Mouse (Mus musculus): ENCODE measurements at regions not wholly inside any gene's neighbourhood (a gene's known extent, or its start where the extent isn't known, plus 50 kb on each side); places are given as distances from the start of the nearest gene placed in this dataset.
A peak's percentile ranks its signal among the peaks of the same experiment; 100 is the strongest.

DNA sequence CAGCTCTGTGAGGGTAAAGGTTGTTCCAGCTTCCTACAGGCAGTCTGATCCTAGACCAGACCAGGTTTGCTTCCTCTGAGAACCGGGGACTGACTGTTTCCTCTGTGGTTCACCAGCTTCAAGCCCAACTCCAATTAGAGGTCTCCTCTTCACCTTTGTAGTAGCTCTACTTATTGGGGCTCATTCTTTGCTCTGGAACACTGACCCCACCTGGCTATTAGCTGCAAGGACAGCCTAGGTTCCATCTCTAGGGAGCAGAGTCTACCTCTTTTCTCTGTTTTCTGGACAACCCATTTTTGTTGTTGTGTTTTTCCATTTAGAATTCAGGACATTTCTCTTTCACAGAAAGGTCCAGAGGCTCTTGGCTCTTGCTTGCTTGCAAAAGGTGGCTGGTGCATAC lies 129.3 kb upstream of the Podxl start:
- 62% methylated on average over 1 of the region's 1 CpGs for WGBS
- no peak for ATAC-seq (ENCODE audit: borderline replicate concordance, extremely low read depth, low FRiP score, low TSS enrichment)
- no peaks in the 10 kb centered on the region for H3K36me3 ChIP-seq
- H3K9ac ChIP-seq, result no peak overlapping the region
- H3K4me3 ChIP-seq, result no peak overlapping the region
- H3K4me2 ChIP-seq, result no peak overlapping the region
- H3K4me1 ChIP-seq, result no peaks in the 10 kb centered on the region
- no peaks in the 10 kb centered on the region for H3K27me3 ChIP-seq
- H3K27ac ChIP-seq, result no peak overlapping the region
- H3K9me3 ChIP-seq, result no peaks in the 10 kb centered on the region

DNA sequence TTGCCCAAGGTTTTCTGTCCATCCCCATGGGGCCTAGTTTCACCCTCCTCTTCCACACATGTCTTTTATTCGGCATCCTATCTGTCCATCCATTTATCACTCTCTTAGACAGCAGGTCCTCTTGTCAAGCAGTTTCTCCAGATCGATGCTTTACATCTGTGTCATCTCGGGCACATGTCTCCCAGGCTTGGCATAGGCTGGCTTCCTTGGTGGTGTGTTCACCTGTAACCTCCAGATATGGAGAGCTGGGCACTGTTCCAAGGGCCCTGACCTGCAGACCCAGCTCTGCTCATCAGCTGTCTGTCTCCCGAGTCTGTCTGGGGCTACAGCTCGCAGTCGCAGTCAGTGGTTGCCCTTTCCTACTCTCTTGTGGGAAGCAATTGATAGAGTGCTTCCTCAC lies 128.2 kb upstream of the Podxl start:
- WGBS, result 57% methylated on average over 6 of the region's 6 CpGs
- Histone ChIP-seq H3K9ac (no peak overlapping the region), H3K9me3 (no peaks in the 10 kb centered on the region), H3K4me3 (no peak overlapping the region), H3K4me1 (no peaks in the 10 kb centered on the region), H3K36me3 (no peaks in the 10 kb centered on the region), H3K27me3 (no peaks in the 10 kb centered on the region), H3K27ac (no peak overlapping the region), H3K4me2 (no peak overlapping the region)
- no peak for ATAC-seq (ENCODE audit: borderline replicate concordance, extremely low read depth, low FRiP score, low TSS enrichment)

DNA sequence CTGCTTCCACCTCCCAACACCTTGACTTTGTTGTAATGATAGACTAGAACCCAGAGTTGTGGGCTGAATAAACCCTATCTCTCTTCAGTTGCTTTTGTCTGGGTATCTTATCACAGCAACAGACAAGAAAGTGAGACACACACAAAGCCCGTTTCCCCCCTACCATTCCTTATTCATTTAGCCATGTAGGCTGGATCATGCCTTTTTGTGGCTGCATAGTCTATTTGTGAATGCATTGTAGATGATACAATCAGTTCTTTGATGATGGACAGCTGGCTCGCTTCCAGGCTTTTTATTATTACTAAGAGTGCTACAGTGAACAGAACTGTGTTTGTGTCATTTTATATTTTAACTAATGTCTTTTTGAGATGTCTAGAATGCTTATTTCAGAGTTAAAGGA lies 116.3 kb upstream of the Podxl start:
- Histone ChIP-seq H3K9me3 (no peaks in the 10 kb centered on the region), H3K36me3 (no peaks in the 10 kb centered on the region), H3K4me1 (no peaks in the 10 kb centered on the region), H3K27me3 (no peaks in the 10 kb centered on the region), H3K4me2 (no peak overlapping the region), H3K27ac (no peak overlapping the region), H3K4me3 (no peak overlapping the region), H3K9ac (no peak overlapping the region)
- no peak for ATAC-seq (ENCODE audit: borderline replicate concordance, extremely low read depth, low FRiP score, low TSS enrichment)
- WGBS, result 67% methylated on average over 2 of the region's 2 CpGs

DNA sequence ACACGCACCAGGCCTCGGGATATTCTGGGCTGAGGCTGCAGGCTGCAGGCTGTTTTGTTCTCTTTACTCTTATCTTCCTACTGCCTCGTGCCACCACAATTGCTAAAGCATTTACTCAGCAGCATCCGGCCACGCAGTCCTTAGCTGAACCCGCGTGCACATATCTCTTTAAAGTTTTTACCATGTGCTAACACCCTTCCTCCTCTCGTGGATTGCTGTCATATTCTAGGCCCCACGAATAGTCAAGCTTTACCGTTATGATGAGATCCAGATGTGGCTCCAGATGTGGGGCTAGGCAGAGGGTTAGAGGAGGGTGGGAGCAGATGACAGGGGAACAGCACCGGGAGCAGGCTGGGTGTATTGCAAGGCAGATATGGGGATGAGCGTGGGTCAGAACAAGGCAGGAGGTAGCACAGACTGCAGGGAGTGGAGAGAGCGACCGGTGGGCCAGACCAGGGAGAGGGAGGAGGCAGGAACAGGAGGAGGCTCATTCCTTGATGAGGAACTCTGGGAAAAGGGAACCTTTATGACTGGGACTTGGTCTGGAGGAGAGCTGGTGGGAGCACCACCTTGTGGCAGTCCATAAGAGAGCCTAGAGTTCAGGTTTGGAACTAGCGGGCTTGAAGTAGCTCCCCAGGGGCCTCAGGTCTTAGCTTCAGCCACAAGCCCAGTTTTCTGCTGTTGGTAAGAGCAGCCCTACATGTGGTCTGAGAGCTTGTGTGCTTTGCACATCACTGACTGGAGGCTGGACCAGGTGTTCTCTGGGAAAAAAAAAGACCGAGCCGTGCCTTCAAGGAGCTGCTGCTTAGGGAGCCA lies 102.1 kb upstream of the Podxl start:
- WGBS, result 43% methylated on average over 17 of the region's 17 CpGs
- Histone ChIP-seq H3K9me3 (no peaks in the 10 kb centered on the region), H3K27ac (no peak overlapping the region), H3K36me3 (no peaks in the 10 kb centered on the region), H3K4me3 (no peak overlapping the region), H3K27me3 (no peaks in the 10 kb centered on the region), H3K9ac (no peak overlapping the region), H3K4me2 (no peak overlapping the region), H3K4me1 (no peaks in the 10 kb centered on the region)
- no peak for ATAC-seq (ENCODE audit: borderline replicate concordance, extremely low read depth, low FRiP score, low TSS enrichment)

DNA sequence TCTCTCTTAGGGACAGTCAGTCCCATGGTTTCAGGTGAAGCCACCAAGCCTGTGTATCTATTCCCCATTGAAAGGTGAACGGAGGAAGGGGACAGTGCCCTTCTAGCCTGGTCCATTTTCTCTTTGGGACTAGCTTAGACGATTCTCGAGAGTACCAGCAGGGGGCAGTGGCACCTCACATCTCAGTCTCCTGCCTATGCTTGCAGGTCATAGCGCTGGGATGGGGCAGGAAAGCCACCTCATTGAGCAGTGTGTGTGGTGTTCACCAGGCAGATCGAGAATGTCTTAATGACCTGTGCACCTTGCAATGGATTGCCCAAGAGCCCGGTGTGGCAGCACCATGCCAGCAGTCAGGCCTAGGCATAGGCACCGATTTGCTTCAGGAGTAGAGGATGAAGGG lies 100.7 kb upstream of the Podxl start:
- no peak overlapping the region for H3K9ac ChIP-seq
- no peaks in the 10 kb centered on the region for H3K9me3 ChIP-seq
- WGBS, result 21% methylated on average over 7 of the region's 7 CpGs
- H3K36me3 ChIP-seq, result no peaks in the 10 kb centered on the region
- H3K27me3 ChIP-seq, result no peaks in the 10 kb centered on the region
- no peak overlapping the region for H3K27ac ChIP-seq
- ATAC-seq (ENCODE audit: borderline replicate concordance, extremely low read depth, low FRiP score, low TSS enrichment), result 0 out of 2 replicates have a peak, but pooled peaks have one; percentile 41
- no peak overlapping the region for H3K4me2 ChIP-seq
- H3K4me1 ChIP-seq, result no peaks in the 10 kb centered on the region
- H3K4me3 ChIP-seq, result no peak overlapping the region

DNA sequence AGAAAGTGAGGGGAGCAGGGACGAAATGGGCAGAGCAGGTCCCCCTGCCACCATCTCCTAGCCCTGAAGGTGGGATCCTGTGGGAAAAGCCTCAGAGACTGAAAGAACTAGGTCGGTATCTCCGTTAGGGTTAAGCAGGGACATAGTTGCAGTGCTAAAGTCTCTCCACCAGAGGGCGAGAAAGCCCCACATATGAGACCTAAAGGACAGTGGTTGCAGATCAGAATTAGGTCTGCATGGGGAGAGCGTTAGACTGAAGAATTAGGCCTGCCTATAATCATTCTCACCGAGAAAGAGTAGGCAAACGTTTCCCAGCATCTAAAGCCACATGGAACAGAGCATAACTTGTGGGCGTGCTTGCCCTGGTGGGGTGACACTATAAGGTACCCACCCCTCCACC lies 97.0 kb upstream of the Podxl start:
- 11% methylated on average over 8 of the region's 8 CpGs for WGBS
- H3K36me3 ChIP-seq, result no peaks in the 10 kb centered on the region
- no peaks in the 10 kb centered on the region for H3K27me3 ChIP-seq
- ATAC-seq (ENCODE audit: borderline replicate concordance, extremely low read depth, low FRiP score, low TSS enrichment), result no peak
- no peaks in the 10 kb centered on the region for H3K4me1 ChIP-seq
- no peak overlapping the region for H3K27ac ChIP-seq
- H3K4me2 ChIP-seq, result no peak overlapping the region
- H3K4me3 ChIP-seq, result no peak overlapping the region
- H3K9ac ChIP-seq, result no peak overlapping the region
- no peaks in the 10 kb centered on the region for H3K9me3 ChIP-seq

DNA sequence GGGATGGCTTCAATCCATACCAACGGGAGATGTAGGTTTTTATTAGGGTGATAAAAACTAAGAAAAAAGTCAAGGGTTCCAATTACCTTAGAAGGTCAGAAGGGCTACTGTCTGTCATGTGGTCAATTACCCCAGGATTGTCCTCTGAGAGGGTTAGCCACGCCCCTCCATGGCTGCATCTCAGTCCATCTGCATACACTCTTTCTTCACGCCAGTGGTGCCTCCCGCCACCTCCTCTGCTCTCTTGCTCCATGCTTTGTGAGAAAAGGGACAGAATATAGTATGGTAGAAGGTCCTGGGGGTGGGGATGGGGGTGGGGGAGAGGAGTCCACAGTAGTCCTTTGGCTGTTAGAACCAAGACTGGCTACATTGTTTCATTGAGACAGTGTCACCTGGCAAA lies 96.1 kb upstream of the Podxl start:
- WGBS, result 47% methylated on average over 4 of the region's 4 CpGs
- no peak overlapping the region for H3K4me3 ChIP-seq
- no peak overlapping the region for H3K9ac ChIP-seq
- H3K27ac ChIP-seq, result no peak overlapping the region
- ATAC-seq (ENCODE audit: borderline replicate concordance, extremely low read depth, low FRiP score, low TSS enrichment), result no peak
- no peak overlapping the region for H3K4me2 ChIP-seq
- no peaks in the 10 kb centered on the region for H3K9me3 ChIP-seq
- H3K36me3 ChIP-seq, result no peaks in the 10 kb centered on the region
- H3K27me3 ChIP-seq, result no peaks in the 10 kb centered on the region
- no peaks in the 10 kb centered on the region for H3K4me1 ChIP-seq

GRCm38 (mm10) chr6:31658447-31659199 lies 94.8 kb upstream of the Podxl start:
- H3K9ac ChIP-seq, result no peak overlapping the region
- H3K36me3 ChIP-seq, result no peaks in the 10 kb centered on the region
- 81% methylated on average over 19 of the region's 19 CpGs for WGBS
- H3K27ac ChIP-seq, result no peak overlapping the region
- ATAC-seq (ENCODE audit: borderline replicate concordance, extremely low read depth, low FRiP score, low TSS enrichment), result no peak
- no peak overlapping the region for H3K4me2 ChIP-seq
- no peaks in the 10 kb centered on the region for H3K27me3 ChIP-seq
- H3K9me3 ChIP-seq, result no peaks in the 10 kb centered on the region
- no peak overlapping the region for H3K4me3 ChIP-seq
- H3K4me1 ChIP-seq, result no peaks in the 10 kb centered on the region

DNA sequence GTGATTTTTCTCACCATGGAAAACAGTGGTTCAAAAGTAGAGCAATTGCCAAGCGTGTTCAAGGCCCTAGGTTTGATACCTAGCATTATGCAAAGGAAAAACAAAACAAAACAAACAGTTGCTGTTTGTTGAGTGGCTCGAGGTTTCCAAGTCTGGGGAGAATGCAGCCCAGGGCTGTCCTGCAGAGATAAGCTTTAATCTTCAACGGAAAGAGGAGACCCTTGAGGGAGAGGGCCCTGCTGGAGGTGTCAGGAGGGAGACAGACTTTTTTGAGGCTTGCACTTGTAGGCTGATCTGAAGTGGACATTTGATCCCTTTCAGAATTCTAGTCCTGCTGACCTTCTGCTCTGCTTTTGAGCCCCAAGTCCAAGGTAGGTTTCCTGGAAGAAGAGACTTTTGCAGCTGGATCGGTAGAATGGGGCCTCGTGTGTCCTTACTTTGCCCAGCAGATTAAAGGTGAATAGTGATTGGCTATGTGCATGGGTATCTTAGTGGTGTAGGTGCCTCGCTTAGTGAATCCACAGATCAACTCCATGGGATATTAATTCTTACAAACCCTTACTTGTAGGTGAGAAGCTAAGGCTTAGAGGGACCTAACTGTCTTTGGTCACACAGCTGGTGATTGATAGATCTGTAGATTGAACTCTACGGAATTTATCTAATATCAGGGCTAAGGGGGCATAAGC lies 87.2 kb upstream of the Podxl start:
- Histone ChIP-seq H3K9me3 (no peaks in the 10 kb centered on the region), H3K36me3 (no peaks in the 10 kb centered on the region), H3K4me2 (no peak overlapping the region), H3K27ac (no peak overlapping the region), H3K4me1 (no peaks in the 10 kb centered on the region), H3K9ac (no peak overlapping the region), H3K27me3 (no peaks in the 10 kb centered on the region), H3K4me3 (no peak overlapping the region)
- WGBS, result 58% methylated on average over 7 of the region's 7 CpGs
- no peak for ATAC-seq (ENCODE audit: borderline replicate concordance, extremely low read depth, low FRiP score, low TSS enrichment)

DNA sequence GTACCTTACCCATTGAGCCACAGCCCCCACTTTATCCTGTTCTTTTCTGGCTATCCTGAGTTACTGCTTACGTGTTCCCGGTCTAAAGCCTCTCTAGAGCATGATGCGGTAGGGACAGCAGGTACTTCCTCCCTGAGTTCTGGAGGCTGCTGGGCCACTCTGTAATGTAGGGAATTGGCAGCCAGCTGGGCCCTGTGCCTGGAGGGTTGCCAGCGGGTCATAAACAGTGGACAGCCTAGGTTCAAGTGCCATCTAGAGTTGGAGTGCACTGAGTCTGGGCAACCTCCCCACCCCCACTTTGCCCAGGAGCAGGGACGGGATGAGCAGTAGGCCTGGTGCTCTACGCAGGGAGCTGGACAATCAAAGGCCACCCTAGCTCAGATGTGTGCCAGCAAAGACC lies 81.5 kb upstream of the Podxl start:
- ATAC-seq (ENCODE audit: borderline replicate concordance, extremely low read depth, low FRiP score, low TSS enrichment), result 0 out of 2 replicates have a peak, but pooled peaks have one; percentile 16
- H3K27ac ChIP-seq, result no peak overlapping the region
- WGBS, result 71% methylated on average over 6 of the region's 6 CpGs
- no peak overlapping the region for H3K4me3 ChIP-seq
- peaks cover 14% of the 10 kb centered on the region for H3K4me1 ChIP-seq
- no peaks in the 10 kb centered on the region for H3K9me3 ChIP-seq
- no peaks in the 10 kb centered on the region for H3K27me3 ChIP-seq
- H3K4me2 ChIP-seq, result no peak overlapping the region
- H3K36me3 ChIP-seq, result no peaks in the 10 kb centered on the region
- H3K9ac ChIP-seq, result no peak overlapping the region

DNA sequence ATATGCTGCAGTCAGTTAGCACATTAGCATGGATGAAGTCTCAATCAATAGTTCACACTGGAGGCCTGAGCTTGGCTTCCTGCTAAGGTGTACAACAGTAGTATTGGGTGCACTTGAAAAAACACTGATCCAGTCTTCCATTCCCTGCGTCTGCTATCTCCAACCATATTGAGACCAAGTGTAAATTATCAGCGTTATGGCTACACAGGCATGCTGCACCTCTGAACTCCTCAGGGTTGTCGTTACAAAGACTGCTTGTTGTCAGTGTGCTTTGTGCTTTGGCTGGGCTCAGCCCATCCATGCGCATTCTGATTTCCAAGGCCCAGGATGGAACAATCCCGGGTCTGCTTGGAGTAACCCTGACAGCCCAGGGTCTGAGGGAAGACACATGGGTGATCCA lies 80.7 kb upstream of the Podxl start:
- no peak overlapping the region for H3K4me3 ChIP-seq
- H3K36me3 ChIP-seq, result no peaks in the 10 kb centered on the region
- no peaks in the 10 kb centered on the region for H3K27me3 ChIP-seq
- ATAC-seq (ENCODE audit: borderline replicate concordance, extremely low read depth, low FRiP score, low TSS enrichment), result no peak
- peaks cover 14% of the 10 kb centered on the region for H3K4me1 ChIP-seq
- WGBS, result 71% methylated on average over 5 of the region's 5 CpGs
- no peaks in the 10 kb centered on the region for H3K9me3 ChIP-seq
- H3K4me2 ChIP-seq, result no peak overlapping the region
- H3K27ac ChIP-seq, result no peak overlapping the region
- H3K9ac ChIP-seq, result no peak overlapping the region

DNA sequence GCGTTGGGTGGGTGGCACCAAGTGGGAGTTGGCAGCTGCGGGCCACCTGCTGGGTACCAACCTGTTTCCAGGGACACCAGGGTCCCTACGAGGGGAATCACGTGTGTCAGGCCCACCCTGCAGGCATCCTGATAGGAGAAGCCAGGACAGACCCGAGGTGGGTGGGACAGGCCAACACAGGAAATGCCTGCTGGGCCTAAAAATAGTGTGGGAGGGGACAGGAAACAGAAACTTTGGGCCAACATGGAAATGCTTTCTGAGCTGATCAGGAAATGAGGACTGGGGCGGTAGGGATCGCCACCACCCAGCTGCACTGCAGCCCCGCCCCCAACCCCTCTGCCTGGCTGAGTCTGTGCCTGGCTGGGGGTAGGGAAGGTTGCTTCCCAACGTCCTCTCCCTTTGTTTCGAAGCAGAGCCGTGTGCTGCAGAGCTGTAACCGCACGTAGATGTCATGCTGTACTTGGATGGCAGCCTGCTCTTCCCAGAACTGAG lies 78.7 kb upstream of the Podxl start:
- Histone ChIP-seq H3K9ac (no peak overlapping the region), H3K4me2 (peak overlapping the region; percentile 41)
- WGBS, result 27% methylated on average over 13 of the region's 13 CpGs

More for the DNA sequence above, 78.7 kb upstream of the Podxl start:
- peaks cover 25% of the 10 kb centered on the region for H3K4me1 ChIP-seq
- no peak overlapping the region for H3K4me3 ChIP-seq
- H3K36me3 ChIP-seq, result no peaks in the 10 kb centered on the region
- ATAC-seq (ENCODE audit: borderline replicate concordance, extremely low read depth, low FRiP score, low TSS enrichment), result peak; percentile 70
- peak overlapping the region; percentile 67 for H3K27ac ChIP-seq
- no peaks in the 10 kb centered on the region for H3K9me3 ChIP-seq
- H3K27me3 ChIP-seq, result no peaks in the 10 kb centered on the region
